Mouse (Mus musculus): ENCODE results near the gene Zbtb6. TPM values are rescaled to one million over a fixed set of nuclear protein-coding genes. Genes with fewer than 3 reads are reported as not detected.

The Zbtb6 gene
- polyA plus RNA-seq (2015; fragmentation: Nextera tagmentation; extraction: Ambion mirVana), result 2.9 and 3.9 TPM in 2 replicates

DNA sequence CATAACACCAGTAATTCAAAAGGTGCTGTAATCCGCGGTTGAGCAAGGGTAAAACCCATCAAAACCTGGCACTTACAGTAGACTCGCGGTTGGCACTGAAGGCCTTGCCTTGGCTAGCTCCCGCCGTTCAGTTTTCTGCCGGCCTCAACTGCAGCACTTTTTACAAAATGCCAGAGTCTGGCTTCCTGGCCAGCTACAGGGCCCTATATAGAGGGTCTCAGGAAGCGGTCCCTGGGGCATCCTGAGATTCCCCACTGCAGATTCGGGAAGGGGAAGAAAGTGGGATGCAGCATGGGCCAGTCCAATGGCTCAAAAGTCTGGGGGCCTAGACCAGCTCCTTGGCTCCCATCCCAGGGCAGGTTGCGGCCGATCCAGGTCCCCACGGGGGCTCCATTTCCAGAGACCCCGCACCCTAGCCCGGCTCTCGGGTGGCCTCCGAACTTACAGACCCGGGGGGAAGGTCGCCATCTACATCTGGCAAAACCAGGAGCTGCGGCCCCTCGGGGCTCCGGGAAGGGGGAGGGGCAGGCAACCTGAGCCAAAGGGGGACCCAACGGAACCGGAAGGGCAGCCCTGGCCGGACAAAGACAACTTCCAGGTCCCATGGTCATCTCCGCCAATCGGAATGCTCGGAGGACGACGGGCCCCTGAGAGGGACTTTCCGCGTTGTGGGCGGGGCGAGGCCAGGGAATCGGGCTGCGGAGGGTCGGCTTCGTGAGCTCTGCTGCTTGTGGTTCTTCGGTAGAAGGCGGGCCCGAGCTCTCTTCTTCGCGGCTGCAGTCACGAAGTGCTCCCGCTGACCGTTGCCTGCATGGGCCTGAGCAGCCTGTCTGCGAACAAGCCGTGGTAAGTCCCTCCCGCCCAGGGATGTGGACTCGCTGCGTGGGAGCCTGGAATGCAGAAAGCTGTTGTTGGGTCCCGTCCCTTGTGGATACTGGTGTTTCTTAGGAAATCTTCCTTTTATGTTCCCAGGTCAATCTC, at the start of gene Zbtb6, which contains the start of the genes Zbtb26 and Rabgap1:
Gene Zbtb6 (minus strand): TSS at position 561 of the 981 bp plus-strand sequence.
Gene Zbtb26 (minus strand): TSS at position 525 of the 981 bp plus-strand sequence.
Gene Rabgap1 (plus strand): TSS at position 669 of the 981 bp plus-strand sequence.

DNA sequence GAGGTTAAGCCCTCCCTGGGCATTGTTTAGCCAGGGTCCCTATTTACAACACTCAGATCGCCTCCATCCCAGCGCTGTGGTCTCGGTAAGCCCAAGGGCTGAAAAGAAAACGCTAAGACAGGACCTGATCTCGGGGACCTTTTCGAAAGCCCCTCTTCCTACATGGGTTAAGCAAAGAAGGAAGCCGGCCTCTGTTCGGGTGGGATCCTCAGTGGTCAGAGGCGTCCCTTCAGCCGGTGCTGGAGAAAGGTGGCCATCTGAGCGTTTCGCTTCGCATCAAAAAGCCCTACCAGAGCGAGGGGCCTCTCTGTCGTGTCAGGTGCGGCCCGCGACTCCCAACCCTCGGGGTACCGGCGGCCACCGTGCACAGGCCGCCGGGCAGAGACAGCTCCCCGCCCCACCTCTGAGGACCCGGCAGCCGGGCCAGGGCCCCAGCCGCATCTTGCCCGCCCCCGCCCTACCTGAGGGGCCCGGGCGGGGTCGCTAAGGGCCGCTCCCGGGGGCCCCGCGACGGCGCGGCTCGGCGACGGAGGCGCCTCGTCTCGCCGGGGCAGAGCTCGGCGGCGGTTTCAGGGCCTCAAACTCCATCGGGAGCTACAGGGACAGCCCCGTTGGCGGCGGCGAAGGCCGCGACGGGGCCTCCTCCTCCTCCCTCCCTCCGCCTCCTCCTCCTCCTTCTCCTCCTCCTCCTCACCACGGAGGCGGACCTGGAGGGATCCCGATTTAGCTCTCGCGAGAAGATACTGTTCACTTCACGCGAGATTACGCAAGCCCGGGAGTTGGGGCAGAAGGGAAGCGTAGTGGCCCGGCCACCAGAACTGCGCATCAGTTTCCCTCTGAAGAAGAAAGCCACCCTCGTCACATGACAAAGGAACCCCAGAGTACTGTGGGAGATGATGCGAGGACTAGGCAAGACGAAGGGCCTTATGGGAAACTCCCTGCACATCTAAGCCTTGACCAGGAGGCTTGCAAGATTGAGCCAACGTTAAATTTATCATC, 20.4 kb downstream of the Zbtb6 start, which contains the start of gene Rc3h2:
Gene Rc3h2 (minus strand): TSS at position 598 of the 999 bp plus-strand sequence.

Other genes starting within 250 kb of the Zbtb6 start
- gene Olfr366, start 231.6 kb downstream of the Zbtb6 start, polyA plus RNA-seq (2015; fragmentation: Nextera tagmentation; extraction: Ambion mirVana), result not detected in 2 replicates
- not detected in 2 replicates for gene Olfr368, start 116.7 kb downstream of the Zbtb6 start, polyA plus RNA-seq (2015; fragmentation: Nextera tagmentation; extraction: Ambion mirVana)
- gene Pdcl, start 83.8 kb downstream of the Zbtb6 start, polyA plus RNA-seq (2015; fragmentation: Nextera tagmentation; extraction: Ambion mirVana), result 22.4 and 25.7 TPM in 2 replicates
- gene Rc3h2, start 20.3 kb downstream of the Zbtb6 start, polyA plus RNA-seq (2015; fragmentation: Nextera tagmentation; extraction: Ambion mirVana), result 7.8 and 8.8 TPM in 2 replicates
- gene Zbtb26, start within 50 bp of the Zbtb6 start, polyA plus RNA-seq (2015; fragmentation: Nextera tagmentation; extraction: Ambion mirVana), result 1.9 and 2.3 TPM in 2 replicates
- gene Rabgap1, start 108 bp upstream of the Zbtb6 start, polyA plus RNA-seq (2015; fragmentation: Nextera tagmentation; extraction: Ambion mirVana), result 20.4 and 23.7 TPM in 2 replicates
- gene Gpr21, start 73.2 kb upstream of the Zbtb6 start, polyA plus RNA-seq (2015; fragmentation: Nextera tagmentation; extraction: Ambion mirVana), result 0.94 and 1.1 TPM in 2 replicates

Measured in urinary bladder, postnatal 0 days (tissue).